Mouse (Mus musculus) stomach, embryonic 14.5 days (tissue): ENCODE measurements around the gene Uroc1. TPM values are rescaled to one million over a fixed set of nuclear protein-coding genes. Genes with fewer than 3 reads are reported as not detected.

Experiments used
- ATAC-seq: fragments of 200-750 bp; cut with Nextera tagmentation; 2 replicates; pipeline ENCODE4 v1.8.0; 2017; ENCODE audit warnings: low read depth, moderate TSS enrichment; ENCODE audit not compliant: insufficient number of reproducible peaks, insufficient read depth, low FRiP score
- H3K27ac ChIP-seq: fragments of 300-500 bp; sonication (generic); 2 replicates; pipeline ENCODE4 v1.5.1; 2014; ENCODE audit warnings: mild to moderate bottlenecking, low read length, moderate library complexity, mixed read lengths
- H3K27me3 ChIP-seq: fragments of 300-500 bp; sonication (generic); 2 replicates; pipeline ENCODE4 v1.6.1; 2014; ENCODE audit warnings: low read length, control low read depth, mixed read lengths; ENCODE audit not compliant: control insufficient read depth, insufficient read depth
- H3K36me3 ChIP-seq: fragments of 300-500 bp; sonication (generic); 2 replicates; pipeline ENCODE4 v1.6.1; 2014; ENCODE audit warnings: mild to moderate bottlenecking, control low read depth, low read length, moderate library complexity, mixed read lengths; ENCODE audit not compliant: control insufficient read depth, insufficient read depth
- H3K4me1 ChIP-seq: fragments of 300-500 bp; sonication (generic); 2 replicates; pipeline ENCODE4 v1.6.1; 2014; ENCODE audit warnings: low read length, control low read depth, mixed read lengths; ENCODE audit not compliant: control insufficient read depth, insufficient read depth
- H3K4me2 ChIP-seq: fragments of 300-500 bp; sonication (generic); replicated peaks from 2 replicates; pipeline ENCODE4 v1.6.1; 2014; ENCODE audit warnings: low read depth, low read length, control low read depth
- H3K4me3 ChIP-seq: fragments of 300-500 bp; sonication (generic); 2 replicates; pipeline ENCODE4 v1.5.1; 2014; ENCODE audit warnings: low read depth, low read length, control low read depth
- H3K9ac ChIP-seq: fragments of 300-500 bp; sonication (generic); replicated peaks from 2 replicates; pipeline ENCODE4 v1.6.1; 2014; ENCODE audit warnings: low read depth, mild to moderate bottlenecking, control low read depth, low read length, moderate library complexity, mixed read lengths
- H3K9me3 ChIP-seq: fragments of 300-500 bp; sonication (generic); 2 replicates; pipeline ENCODE4 v1.6.1; 2016; ENCODE audit warnings: low read depth, low read length, control low read depth; ENCODE audit not compliant: control insufficient read depth
- WGBS: fragments of 180-500 bp; shearing (Covaris S2); extraction: QIAGEN DNeasy Blood & Tissue Kit; methylation state at CpG from one replicate; pipeline ENCODE4 v1.1.7; 2014; 5-methylcytosine and 5-hydroxymethylcytosine counted together
- polyA plus RNA-seq: library from polyadenylated mRNA; unstranded; fragments of >200 nt; fragmentation: Nextera tagmentation; extraction: Ambion mirVana; gene quantifications from 2 replicates; pipeline ENCODE4 v1.2.1, GENCODE M21; 2014

The Uroc1 gene
- polyA plus RNA-seq: not detected in 2 replicates

- Histone ChIP-seq H3K27me3 (no peaks in the 10 kb centered on the region), H3K4me3 (no peak within 1 kb of the TSS), H3K9ac (no peak within 1 kb of the TSS), H3K4me1 (no peaks in the 10 kb centered on the region), H3K9me3 (no peaks in the 10 kb centered on the region), H3K27ac (no peak within 1 kb of the TSS), H3K36me3 (no peaks in the 10 kb centered on the region), H3K4me2 (no peak within 1 kb of the TSS)
- no peak; the same call in 1 of the 2 replicates for ATAC-seq
- WGBS: 82% methylated on average over 7 of the region's 7 CpGs
These were observed at the start of gene Uroc1 for GRCm38 (mm10) chr6:90332561-90333425. Gene Uroc1 (plus strand): TSS chr6:90333284.

GRCm38 (mm10) chr6:90288265-90288664, 44.8 kb upstream of the Uroc1 start:
- Histone ChIP-seq H3K36me3 (no peaks in the 10 kb centered on the region), H3K9ac (no peak overlapping the region), H3K4me2 (no peak overlapping the region), H3K9me3 (no peaks in the 10 kb centered on the region), H3K4me3 (no peak overlapping the region), H3K27me3 (no peaks in the 10 kb centered on the region), H3K4me1 (no peaks in the 10 kb centered on the region), H3K27ac (no peak overlapping the region)
- whole genome bisulfite sequencing: 48% methylated on average over 12 of the region's 12 CpGs
- no peak for ATAC-seq

- WGBS: 92% methylated on average over 1 of the region's 1 CpGs
These were observed 32.2 kb upstream of the Uroc1 start, which contains the start of gene BC048671 for GRCm38 (mm10) chr6:90300919-90301318. Gene BC048671 (plus strand): TSS chr6:90301219.

GRCm38 (mm10) chr6:90306315-90306975, 26.6 kb upstream of the Uroc1 start:
- Histone ChIP-seq H3K27ac (no peak overlapping the region), H3K9ac (no peak overlapping the region), H3K36me3 (no peaks in the 10 kb centered on the region), H3K4me3 (no peak overlapping the region), H3K9me3 (no peaks in the 10 kb centered on the region; the same call in 1 of the 2 replicates), H3K4me1 (no peaks in the 10 kb centered on the region), H3K4me2 (no peak overlapping the region), H3K27me3 (no peaks in the 10 kb centered on the region)
- ATAC-seq: no peak
- 86% methylated on average over 6 of the region's 6 CpGs for WGBS

More at GRCm38 (mm10) chr6:90300919-90301318, 32.2 kb upstream of the Uroc1 start, which contains the start of gene BC048671:
- no peak for ATAC-seq
- H3K4me1 ChIP-seq: no peaks in the 10 kb centered on the region
- H3K9ac ChIP-seq: no peak within 1 kb of the TSS
- no peak within 1 kb of the TSS for H3K4me3 ChIP-seq
- no peaks in the 10 kb centered on the region for H3K27me3 ChIP-seq
- H3K36me3 ChIP-seq: no peaks in the 10 kb centered on the region
- no peak within 1 kb of the TSS for H3K27ac ChIP-seq
- H3K4me2 ChIP-seq: no peak within 1 kb of the TSS
- H3K9me3 ChIP-seq: no peaks in the 10 kb centered on the region

GRCm38 (mm10) chr6:90308839-90309778, 24.0 kb upstream of the Uroc1 start:
- no peak overlapping the region for H3K4me2 ChIP-seq
- H3K27me3 ChIP-seq: no peaks in the 10 kb centered on the region
- no peak overlapping the region for H3K9ac ChIP-seq
- no peaks in the 10 kb centered on the region for H3K4me1 ChIP-seq
- H3K4me3 ChIP-seq: no peak overlapping the region
- no peak overlapping the region for H3K27ac ChIP-seq
- no peak for ATAC-seq
- H3K36me3 ChIP-seq: no peaks in the 10 kb centered on the region
- H3K9me3 ChIP-seq: no peaks in the 10 kb centered on the region; the same call in 1 of the 2 replicates
- 81% methylated on average over 87 of the region's 87 CpGs for WGBS

GRCm38 (mm10) chr6:90315961-90316360, 17.1 kb upstream of the Uroc1 start:
- ATAC-seq: no peak
- H3K27me3 ChIP-seq: no peaks in the 10 kb centered on the region
- WGBS: 87% methylated on average over 5 of the region's 5 CpGs

GRCm38 (mm10) chr6:90317510-90318258, 15.4 kb upstream of the Uroc1 start:
- 76% methylated on average over 2 of the region's 2 CpGs for WGBS
- no peak overlapping the region for H3K4me2 ChIP-seq
- no peak overlapping the region for H3K4me3 ChIP-seq
- H3K9me3 ChIP-seq: no peaks in the 10 kb centered on the region
- no peak overlapping the region for H3K9ac ChIP-seq
- H3K36me3 ChIP-seq: no peaks in the 10 kb centered on the region
- ATAC-seq: no peak
- no peaks in the 10 kb centered on the region for H3K4me1 ChIP-seq
- H3K27ac ChIP-seq: no peak overlapping the region
- H3K27me3 ChIP-seq: no peaks in the 10 kb centered on the region

More at GRCm38 (mm10) chr6:90315961-90316360, 17.1 kb upstream of the Uroc1 start:
- H3K4me1 ChIP-seq: no peaks in the 10 kb centered on the region
- no peak overlapping the region for H3K27ac ChIP-seq
- no peak overlapping the region for H3K9ac ChIP-seq
- H3K9me3 ChIP-seq: no peaks in the 10 kb centered on the region
- no peak overlapping the region for H3K4me2 ChIP-seq
- H3K4me3 ChIP-seq: no peak overlapping the region
- no peaks in the 10 kb centered on the region for H3K36me3 ChIP-seq
